Mouse (Mus musculus) large intestine, adult 2 months (tissue): ENCODE measurements around the gene Slc22a13. TPM values are rescaled to one million over a fixed set of nuclear protein-coding genes. Genes with fewer than 3 reads are reported as not detected.
"Not testable (repeated sequence)": the region's sequence is repeated elsewhere in the genome, so short reads cannot be mapped to it uniquely, and the experiment has no call there.

Experiments used
- DNase-seq: peaks from one replicate; pipeline ENCODE4 v3.0.0-alpha.2; 2012; ENCODE audit warnings: low read depth, low spot score
- WGBS: fragments of 180-500 bp; shearing (Covaris S2); methylation state at CpG from one replicate; pipeline ENCODE4 v1.1.7; 2018; 5-methylcytosine and 5-hydroxymethylcytosine counted together
- polyA plus RNA-seq: library from polyadenylated mRNA; depleted of rRNA; stranded (reverse); fragments of >200 nt; gene quantifications from 2 replicates; pipeline ENCODE4 v1.2.3, GENCODE M21; 2012; rRNA removed

Gene Slc22a13
- 0.06 and 0.16 TPM in 2 replicates for polyA plus RNA-seq

DNA sequence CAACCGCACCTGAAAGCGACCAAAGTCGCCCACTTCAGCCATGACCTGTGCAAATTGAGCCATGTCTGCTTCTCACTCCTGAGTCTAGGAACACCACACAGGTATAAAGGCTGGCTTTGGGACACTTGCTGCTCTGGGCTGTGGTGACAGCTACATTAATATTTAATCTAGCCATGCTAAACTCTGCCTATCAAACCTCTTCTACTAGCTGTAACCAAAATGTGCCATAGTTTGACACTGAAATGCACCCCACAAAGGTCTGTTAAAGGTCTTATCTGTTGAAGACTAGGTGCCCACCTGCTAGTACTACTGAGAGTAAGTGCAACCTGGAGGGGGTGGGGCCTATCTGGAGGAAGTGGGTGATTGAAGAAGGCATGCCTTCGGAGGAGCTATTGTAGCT is at the start of gene Slc22a13:
Gene Slc22a13 (minus strand): TSS at position 101 of the 400 bp plus-strand sequence.
- no peak for DNase-seq
- WGBS = 96% methylated on average over 4 of the region's 4 CpGs

DNA sequence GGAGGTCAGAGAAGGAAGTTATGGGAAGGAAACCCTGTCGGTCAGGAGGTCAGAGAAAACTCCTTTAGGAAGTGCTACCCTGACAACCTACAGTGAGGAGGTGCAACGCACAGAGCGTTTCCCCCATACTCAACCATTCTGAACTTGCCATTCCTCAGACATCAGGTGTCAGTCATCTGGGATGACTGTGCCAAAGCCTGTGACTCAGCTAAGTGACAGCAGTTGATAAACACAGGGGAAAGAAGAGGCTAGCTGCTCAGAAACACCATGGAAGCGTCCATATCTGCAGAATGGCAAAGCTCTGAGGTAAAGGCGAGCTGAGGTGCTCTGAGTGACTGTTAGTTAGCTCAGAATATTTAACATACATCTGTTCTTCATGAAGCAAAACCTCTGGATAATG is 49.2 kb upstream of the Slc22a13 start:
- DNase-seq = no peak
- 82% methylated on average over 5 of the region's 5 CpGs for WGBS

DNA sequence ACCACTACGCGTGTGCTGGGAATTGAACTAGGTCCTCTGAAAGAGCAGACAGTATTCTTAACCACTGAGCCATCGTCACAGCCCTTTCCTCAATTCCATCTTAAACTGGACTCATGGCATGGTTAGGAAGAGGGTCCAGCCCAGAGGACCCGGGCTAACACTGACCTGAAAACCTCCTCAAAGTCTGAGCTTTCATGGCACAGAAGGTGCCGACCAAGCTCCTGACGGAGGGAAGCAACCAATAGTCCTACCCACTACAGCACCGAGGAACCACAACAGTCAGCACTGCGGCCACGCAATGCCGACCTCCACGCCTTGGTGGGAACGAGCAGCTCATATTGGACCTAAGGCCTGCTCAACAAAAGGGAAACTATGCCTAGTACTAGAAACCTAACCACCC is 47.3 kb upstream of the Slc22a13 start:
- WGBS = 94% methylated on average over 12 of the region's 12 CpGs
- no peak for DNase-seq

DNA sequence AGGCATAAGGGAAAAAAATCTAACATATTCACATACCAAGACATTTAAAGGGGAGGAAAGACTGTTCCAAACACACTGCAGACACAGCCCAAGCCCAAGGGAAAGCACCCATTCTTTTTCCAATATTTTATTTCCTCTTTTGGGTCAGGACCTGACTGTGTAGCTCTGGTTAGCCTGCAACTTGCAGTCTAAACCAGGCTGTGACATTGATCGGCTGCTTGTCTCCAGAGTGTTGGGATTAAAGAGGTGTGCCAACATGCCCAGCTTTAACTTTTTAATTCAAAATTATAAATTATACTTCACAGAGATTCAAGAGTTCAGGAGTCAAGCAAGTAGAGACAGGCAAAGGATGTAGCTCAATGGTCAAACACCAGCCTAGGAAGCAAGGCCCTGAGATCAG is 46.2 kb upstream of the Slc22a13 start:
- 93% methylated on average over 1 of the region's 1 CpGs for WGBS

DNA sequence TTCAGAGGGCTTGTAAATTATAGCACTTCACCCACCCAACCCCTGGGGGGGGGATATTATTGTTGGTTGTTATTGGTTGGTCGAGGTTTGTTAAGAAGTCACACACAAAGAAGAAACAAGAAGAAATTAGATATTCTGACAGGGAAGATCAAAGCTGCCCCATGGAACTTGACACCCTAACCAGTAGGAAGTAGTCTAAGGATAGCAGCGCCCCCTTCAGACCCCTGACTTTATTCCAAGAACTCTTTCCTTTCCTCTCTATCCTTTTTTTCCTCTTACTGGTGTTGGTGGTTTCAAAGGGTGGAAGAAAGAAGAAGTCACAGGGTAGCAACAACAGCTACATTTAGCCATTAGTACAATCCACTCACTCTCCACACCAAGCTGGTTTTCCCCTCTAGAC is 45.3 kb upstream of the Slc22a13 start:
- DNase-seq = no peak

More for the DNA sequence above, 46.2 kb upstream of the Slc22a13 start:
- no peak for DNase-seq

DNA sequence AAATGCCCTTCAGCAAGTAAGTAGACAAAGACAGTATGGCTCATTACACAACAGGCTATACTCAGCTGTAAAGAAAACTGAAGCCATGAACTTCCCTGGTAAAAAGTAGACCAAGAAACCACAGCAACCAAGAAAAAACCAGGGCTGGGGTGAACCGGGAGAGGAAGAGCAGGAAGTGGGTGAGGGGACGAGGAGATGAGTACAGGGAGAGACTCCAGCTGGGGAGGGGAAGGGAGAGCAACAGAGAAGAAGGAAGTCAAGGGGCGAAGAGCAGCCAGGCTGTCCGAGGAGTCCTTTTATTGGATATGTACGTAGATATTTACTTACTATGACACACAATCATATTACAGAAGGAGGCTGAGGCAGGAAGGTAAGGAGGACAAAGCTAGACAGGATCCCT is 39.1 kb upstream of the Slc22a13 start:
- no peak for DNase-seq
- 58% methylated on average over 5 of the region's 5 CpGs for WGBS

More for the DNA sequence above, 45.3 kb upstream of the Slc22a13 start:
- 81% methylated on average over 2 of the region's 2 CpGs for WGBS

DNA sequence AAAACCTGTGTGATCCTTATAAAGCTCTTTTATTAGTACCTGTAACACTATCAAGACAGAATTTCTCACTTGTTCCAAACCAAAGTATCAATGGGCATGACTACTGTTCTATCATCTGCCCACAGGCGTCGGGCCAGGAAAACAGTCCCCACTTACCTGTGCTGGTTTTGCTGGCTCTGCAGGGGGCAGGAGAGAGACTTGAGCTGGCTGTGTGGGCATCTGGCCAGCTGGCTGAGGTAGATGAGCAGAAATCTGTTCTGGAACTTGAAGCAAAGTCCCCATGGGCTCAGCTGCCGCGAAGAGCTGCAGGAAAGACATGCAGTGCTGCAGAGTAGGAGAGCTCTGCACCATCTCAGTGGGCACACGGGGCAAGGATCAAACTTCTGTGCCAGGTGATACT is 37.9 kb upstream of the Slc22a13 start:
- WGBS = 43% methylated on average over 5 of the region's 5 CpGs
- DNase-seq = no peak

DNA sequence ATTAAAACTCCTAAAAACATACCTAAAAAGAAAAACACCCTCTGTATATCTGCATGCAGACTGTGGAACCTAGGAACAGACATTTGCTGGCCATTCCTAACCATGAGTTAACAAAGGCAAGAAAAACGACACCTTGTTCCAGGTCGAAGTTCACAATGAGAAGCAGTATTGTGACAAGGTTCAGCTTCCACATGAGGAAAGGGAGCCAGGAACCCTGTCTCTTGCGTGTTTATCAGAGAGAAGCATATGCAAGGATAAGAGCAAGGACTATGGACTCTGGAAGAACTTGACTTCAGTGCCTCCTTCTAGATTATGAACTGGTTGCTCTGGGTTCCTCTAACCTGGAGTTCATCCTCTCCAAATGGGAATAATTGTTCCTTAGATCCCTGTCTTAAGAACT is 35.1 kb upstream of the Slc22a13 start:
- WGBS = 37% methylated on average over 3 of the region's 3 CpGs
- peak; percentile 22 for DNase-seq

DNA sequence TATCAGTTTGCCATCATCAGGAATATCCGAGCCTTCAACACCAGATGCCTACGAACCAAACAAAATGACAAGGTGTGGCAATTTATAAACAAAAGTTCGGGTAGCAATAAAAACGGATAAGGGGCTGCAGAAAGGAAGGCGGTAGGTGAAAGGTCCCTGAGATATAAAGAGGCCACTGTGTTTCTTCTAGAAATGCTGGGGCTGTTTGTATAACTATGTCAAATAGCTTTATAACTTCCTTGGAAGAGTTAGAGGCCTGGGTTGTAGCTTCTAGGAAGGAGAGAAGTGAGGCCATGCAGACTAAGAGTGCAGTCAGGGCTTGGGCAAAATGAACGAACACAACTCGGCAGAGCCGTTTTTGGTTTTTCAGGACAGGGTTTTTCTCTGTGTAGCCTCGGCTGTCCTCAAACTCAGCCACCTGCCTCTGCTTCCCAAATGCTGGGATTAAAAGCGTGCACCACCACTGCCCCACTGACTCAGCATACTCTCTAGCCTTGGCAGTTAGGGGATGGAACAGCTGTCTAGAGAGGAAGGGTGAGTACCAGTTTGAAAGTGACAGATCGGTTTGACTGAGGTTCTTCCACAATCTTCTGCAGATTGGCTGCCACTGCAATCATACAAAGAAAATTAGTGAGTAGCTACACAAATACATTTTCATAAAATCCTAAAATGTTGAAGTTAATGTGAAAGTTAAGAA is 32.4 kb upstream of the Slc22a13 start:
- WGBS = 26% methylated on average over 11 of the region's 11 CpGs

DNA sequence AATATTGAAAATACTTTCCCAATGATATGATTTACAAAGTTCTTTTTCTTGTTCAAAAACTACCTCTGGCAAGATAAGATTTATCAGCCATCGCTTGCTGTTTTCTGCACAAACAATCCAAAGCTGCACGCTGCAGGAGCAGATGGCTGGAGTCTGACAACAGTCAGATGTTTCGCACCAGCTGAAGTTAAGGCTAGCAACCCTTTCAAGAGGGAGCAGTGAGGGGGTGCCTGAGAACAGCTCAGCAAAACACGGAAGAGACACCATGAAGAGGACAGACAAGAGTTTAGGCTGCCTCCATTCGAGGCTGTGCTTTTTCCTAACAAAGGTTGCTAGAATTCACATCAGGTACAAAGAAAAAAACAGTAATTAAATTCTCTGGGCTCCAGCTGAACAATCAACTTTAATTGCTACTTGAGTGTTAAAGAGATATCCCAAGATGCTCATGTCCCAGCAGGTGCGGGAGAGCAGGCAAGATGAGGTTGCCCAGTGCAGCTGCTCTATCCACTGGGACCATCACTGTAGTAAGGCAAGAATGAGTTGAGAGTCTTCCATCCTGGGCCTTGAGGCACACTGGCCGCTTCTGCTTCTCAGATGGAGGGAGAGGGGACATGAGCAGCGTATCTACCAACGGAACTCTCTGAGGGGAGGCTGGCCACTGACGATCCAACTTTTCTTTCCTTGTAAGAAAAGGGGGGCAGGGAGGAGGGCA is 31.5 kb upstream of the Slc22a13 start:
- no peak for DNase-seq
- WGBS = 49% methylated on average over 10 of the region's 10 CpGs

More for the DNA sequence above, 32.4 kb upstream of the Slc22a13 start:
- DNase-seq = peak; percentile 10

DNA sequence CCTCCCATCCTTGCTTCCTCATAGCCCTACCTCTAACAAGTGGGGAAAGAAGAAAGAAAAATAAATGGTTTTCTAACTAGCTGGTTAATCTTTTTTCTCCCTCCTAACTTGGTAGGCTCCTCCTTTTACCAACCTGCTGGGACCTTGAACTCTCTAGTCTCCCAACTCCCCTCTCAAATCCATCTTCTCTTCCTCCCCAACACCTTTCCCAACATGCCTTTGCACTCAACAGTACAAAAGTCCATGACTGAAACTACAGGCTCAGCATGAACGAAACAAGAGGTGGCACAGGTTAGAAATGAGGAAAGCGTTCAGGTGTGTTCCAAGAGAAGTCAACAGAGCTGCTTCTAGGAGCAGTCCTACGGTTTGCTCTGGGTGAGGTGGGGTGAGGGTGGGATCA is 30.4 kb upstream of the Slc22a13 start:
- no peak for DNase-seq
- 76% methylated on average over 3 of the region's 3 CpGs for WGBS

DNA sequence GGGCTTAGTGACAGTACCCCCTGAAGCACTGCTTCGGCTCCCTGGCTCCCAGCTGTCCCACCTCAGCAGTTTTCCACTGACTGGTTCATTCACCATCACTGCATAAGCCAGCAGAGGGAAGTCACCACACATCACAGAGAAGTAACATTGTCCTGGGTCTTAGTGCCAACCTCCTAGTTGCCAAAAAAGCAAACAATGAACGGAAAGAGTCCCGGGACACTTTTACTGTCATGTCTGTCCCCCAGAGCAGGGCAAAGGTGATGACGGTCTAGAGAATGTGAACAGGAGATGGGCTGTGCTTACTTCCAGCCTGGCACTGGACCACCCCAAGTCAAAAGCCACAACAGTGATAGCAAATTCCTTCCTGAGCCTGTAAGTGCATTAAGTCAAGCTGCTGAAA is 29.9 kb upstream of the Slc22a13 start:
- no peak for DNase-seq
- 76% methylated on average over 4 of the region's 4 CpGs for WGBS

DNA sequence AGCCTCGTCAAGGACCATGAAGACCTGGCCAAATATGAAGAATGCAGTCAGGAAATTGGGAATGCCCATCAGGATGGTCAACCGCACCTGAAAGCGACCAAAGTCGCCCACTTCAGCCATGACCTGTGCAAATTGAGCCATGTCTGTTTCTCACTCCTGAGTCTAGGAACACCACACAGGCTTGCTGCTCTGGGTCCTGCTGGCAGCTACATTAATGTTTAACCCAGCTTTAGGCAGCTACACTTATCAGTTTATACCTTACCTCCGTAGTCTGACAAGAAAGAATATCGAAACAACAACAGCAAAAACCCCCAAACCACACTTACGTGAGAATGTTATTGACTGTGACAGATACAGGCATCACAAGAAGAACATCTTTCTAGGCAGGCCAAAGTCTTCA is 22.7 kb upstream of the Slc22a13 start:
- DNase-seq = no peak
- 57% methylated on average over 7 of the region's 7 CpGs for WGBS

DNA sequence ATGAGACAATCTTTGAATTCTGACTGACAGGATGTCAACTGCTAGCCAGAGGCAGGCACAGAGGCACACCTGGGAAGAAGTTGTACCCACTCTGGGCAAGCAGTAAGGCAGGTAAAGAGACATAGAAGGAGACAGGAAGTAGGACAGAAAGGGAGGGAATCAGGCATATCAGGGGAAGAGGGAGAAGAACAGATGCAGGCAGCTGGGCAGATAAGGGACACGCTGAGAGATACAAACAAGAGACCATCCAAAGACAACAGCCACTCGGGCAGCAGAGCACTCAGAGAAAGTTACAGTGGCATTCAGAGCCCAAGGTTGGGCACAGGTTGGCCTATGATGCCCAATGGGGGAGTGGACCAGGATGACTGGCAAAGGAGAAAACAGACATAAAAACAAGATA is 21.9 kb upstream of the Slc22a13 start:
- WGBS = 71% methylated on average over 2 of the region's 2 CpGs
- DNase-seq = no peak

DNA sequence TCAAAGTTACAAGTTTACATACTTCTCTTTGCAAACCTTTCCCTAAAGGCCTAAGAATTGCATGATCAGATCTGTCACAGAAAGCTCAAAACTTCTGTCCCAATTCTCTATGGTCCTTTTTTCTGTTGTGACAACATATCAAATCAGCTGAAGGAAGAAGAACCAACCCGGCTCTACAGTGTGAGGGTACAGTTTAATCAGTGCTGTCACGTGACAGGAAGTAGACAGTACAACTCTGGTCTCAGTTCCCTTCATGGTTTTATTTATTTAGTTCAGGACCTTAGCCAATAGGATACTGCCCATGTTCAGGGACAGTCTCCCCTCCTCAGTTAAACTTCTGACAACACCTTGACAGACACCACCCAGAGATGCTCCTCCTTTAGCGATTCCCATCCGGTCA is 11.4 kb upstream of the Slc22a13 start:
- DNase-seq = no peak

DNA sequence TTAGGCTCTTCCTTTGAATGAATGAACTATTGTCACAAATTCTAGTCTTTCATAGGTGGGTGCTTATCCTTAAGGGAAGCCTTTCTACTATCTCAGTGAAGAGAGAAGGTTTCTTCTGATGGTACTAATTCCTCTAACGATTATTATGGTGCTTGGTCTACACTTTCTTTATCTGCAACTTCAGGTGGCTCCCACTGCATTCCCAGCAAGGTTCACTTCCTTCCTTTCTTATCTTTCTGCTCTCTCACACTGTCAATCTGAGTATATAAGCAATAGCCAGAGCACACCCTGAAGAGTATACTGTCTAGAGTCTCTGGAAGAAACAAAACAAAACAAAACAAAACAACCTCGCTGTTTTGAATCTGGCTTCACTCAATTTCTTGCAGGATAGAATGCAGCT is 10.8 kb upstream of the Slc22a13 start:
- WGBS = 79% methylated on average over 2 of the region's 2 CpGs
- no peak for DNase-seq

More for the DNA sequence above, 11.4 kb upstream of the Slc22a13 start:
- 73% methylated on average over 4 of the region's 4 CpGs for WGBS

DNA sequence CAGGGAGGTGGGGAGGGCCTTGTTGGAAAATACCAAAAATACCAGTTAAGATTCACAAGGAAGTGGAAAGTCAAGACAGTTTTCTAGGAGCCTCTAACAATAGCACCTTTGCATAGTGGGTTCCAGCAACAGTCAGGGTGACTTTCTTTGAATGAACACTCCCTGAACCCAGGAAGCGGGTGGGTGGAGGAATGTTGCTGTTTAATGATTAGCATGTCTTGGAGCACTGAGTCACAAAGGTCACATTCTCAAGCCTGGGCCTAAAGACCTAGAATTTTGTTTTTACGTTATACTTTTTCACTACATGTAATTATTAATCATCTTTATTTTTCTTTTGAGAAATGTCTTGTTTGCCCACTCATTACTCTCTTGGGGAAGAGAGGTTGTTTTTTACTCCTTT is 6.4 kb upstream of the Slc22a13 start:
- WGBS = 77% methylated on average over 2 of the region's 2 CpGs
- not testable (repeated sequence) for DNase-seq

DNA sequence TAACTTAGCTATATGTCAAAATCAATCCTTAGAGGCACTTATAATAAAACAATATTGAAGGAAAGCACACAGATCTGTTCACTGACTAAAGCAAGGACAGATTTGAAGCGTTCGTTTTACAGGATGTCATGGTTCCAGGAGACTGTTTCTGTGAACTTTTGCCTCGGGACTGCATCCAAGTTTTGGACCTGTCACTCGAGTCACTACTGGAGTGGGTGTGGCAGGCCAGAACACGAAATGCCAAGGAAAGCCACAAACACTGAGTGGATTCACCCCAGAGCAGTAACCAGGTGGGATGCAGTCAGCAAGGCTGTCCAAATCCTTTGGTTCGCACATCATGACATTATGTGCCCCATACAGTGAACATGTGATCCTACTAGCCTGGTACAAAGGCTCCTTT is 5.7 kb upstream of the Slc22a13 start:
- no peak for DNase-seq
- WGBS = 75% methylated on average over 6 of the region's 6 CpGs

DNA sequence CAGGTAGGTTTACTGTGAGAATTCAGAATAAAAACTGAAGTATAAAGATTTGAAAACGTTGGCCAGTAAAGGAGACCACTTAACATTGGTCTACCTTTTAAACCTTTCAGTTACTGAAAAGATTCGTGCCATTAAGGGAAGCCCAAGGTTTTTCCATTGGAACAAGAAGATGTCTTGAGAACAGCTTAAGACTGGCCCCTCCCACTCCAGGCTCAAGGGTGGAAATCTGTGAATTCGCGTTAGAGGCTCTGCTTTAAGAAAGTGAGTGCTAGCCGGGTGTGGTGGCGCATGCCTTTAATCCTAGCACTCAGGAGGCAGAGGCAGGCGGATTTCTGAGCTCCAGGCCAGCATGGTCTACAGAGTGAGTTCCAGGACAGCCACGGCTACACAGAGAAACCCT is 4.1 kb upstream of the Slc22a13 start:
- 76% methylated on average over 8 of the region's 8 CpGs for WGBS
- DNase-seq = no peak

DNA sequence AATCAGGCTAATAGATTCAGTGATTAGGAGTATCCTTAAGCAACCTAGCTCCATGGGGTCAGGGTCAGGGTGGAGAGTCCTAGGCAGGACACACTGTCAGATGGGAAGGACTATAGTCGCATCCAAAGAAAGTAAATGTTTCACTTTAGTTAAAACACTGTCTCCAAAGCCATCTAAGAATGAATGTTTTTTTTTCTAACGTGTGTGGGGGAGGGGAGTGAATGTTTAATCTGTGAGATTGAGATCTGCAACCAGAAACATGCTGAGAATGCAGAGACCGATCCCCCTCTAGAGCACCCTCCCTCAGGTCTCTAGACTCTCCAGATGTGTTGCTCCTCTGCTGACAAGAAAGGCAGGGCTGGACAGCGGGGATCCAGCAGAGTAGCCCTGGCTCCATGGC is 1.8 kb downstream of the Slc22a13 start:
- WGBS = 51% methylated on average over 4 of the region's 4 CpGs
- DNase-seq = no peak

DNA sequence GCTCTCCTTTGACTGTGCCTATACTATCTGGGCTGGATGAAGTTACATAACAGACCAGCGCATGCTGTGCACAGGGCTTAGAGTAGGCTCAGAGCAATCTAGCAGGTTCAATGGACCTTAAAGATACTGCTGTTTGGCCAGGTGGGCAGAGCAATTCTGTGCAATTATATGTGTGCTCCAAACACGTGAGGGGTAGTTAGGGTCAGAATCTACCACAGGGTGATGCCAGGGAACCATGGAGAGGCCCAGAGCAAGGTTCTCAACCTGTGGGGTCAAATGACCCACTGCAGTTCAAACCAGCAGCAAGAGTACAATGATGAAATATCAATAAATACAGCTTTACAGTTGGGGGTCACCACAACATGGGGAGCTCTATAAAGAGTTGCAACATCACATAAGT is 2.2 kb downstream of the Slc22a13 start:
- DNase-seq = no peak
- WGBS = 68% methylated on average over 2 of the region's 2 CpGs
